Mouse (Mus musculus): Measurements from ENCODE around the gene Gna12. TPM values are rescaled to one million over a fixed set of nuclear protein-coding genes. Genes with fewer than 3 reads are reported as not detected.

Gene Gna12
- polyA plus RNA-seq, 1 experiment = 122 TPM

DNA sequence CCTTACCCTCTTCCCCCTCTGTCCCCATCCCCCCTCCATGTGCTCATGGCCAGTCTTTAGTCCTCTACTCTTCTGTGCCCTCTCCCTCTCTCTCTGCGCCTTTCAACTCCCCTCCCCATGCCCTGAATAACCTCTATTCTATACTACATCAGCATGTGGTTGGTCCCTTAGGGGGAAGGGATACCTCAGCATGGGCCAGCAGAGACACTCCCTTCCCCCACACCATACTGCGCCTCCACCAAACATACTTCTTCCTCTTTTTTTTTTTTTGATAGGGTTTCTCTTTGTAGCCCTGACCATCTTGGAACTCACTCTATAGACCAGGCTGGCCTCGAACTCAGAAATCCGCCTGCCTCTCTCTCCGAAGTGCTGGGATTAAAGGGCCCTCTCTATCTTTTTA lies 15.8 kb downstream of the Gna12 start:
- DNase-seq (ENCODE audit: low read depth) = no peak
- TF ChIP-seq POLR2A (IDR thresholded peaks at IDR 0.05; ENCODE audit: borderline replicate concordance, extremely low read depth, insufficient read depth, insufficient read length, poor library complexity, severe bottlenecking) (no peak), CTCF (IDR thresholded peaks at IDR 0.05; ENCODE audit: borderline replicate concordance, extremely low read depth, insufficient read depth, insufficient read length) (no peak)

DNA sequence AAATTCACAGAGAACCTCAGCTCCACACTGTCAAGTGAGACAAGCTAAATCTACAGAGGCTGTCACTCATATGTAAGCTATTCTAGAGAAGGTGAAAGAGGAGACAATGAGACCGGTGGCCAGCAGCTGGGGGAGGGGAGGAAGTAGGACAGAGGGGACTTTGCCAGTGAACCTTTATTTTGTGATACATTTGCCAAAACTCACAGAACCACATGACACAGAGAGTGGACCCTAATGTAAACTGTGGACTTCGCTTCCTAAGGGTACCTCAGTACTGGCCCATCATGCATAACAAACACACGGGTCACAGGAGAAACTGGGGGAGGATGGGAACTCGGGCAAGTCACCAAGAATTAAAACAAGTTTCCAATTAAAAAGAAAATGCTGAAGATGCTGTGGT lies 17.5 kb downstream of the Gna12 start:
- DNase-seq (ENCODE audit: low read depth) = no peak
- TF ChIP-seq POLR2A (IDR thresholded peaks at IDR 0.05; ENCODE audit: borderline replicate concordance, extremely low read depth, insufficient read depth, insufficient read length, poor library complexity, severe bottlenecking) (no peak), CTCF (IDR thresholded peaks at IDR 0.05; ENCODE audit: borderline replicate concordance, extremely low read depth, insufficient read depth, insufficient read length) (no peak)

DNA sequence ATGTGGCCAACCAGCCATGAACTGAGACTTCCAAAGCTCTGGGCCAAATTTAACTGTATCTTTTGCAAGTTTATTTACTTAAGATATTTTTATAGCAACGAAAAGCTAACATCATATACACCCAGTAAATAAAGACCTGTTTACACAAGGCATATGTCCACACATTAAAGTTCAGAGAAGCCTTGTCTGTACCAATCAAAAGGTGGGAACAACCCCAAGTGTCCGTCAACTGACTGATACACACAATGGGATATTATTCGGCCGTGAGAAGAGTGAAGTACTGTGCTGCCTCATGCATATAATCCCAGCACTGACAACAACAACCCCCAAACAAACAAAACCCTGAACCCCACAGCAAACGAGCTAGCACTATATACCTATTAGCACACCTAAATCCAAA lies 18.2 kb downstream of the Gna12 start:
- TF ChIP-seq CTCF (IDR thresholded peaks at IDR 0.05; ENCODE audit: borderline replicate concordance, extremely low read depth, insufficient read depth, insufficient read length) = no peak
- DNase-seq (ENCODE audit: low read depth) = no peak

DNA sequence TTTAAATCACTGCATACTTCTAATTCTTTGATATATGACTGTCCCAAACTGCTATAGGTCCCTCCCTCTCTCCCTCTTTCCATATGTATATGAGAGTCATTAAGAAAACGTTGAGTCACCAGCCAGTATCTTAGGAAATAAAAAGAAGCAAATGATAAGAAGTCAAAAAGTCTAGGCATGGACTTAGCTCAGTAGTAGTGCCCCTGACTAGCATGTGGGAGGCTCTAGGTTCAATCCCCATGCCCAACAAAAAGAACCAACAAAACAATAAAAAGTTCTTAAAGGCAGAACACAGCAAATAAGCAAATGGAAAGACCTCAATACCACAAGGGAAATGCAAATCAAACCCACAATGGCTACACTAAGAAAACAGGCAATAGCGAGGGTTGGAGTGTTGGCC lies 18.8 kb downstream of the Gna12 start:
- TF ChIP-seq CTCF (IDR thresholded peaks at IDR 0.05; ENCODE audit: borderline replicate concordance, extremely low read depth, insufficient read depth, insufficient read length) (no peak), POLR2A (IDR thresholded peaks at IDR 0.05; ENCODE audit: borderline replicate concordance, extremely low read depth, insufficient read depth, insufficient read length, poor library complexity, severe bottlenecking) (no peak)
- no peak for DNase-seq (ENCODE audit: low read depth)

DNA sequence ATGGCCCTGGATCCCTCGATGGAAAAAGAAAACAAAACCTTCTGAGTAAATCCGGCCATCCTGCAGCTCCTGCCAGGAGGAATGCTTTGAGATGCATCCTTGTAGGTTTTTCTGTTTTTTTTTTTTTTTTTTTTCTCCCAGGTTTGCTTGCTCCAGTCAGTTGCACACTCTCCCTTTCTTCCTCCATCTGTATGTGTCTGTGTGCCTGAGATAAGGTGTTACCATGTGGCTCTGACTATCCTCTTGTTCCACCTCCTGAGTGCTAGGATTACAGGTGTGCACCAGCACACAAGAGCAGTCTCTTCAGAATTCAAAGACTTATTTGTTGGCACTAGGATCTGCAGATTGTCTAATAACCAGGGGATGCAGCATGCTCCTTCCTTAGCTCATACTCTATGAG lies 23.3 kb downstream of the Gna12 start:
- no peak for DNase-seq (ENCODE audit: low read depth)

DNA sequence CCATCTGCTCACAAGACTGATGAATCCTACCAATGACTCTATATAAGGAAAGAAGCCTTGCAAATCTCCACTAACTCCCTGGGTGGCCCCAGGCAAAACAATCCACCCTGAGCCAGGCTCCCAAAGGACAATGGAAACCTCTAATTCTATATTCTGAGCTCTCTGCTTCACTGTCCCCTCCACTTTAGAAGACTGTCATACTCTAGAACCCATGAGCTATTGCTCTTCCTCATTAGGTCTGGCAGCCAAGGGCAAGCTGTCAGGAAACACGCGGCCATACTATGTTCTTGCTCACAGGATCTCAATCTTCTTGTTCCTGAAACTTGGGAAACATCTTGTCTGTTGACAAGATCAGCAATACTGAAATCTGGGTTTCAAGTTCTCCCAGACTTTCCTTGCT lies 24.0 kb downstream of the Gna12 start:
- TF ChIP-seq POLR2A (IDR thresholded peaks at IDR 0.05; ENCODE audit: borderline replicate concordance, extremely low read depth, insufficient read depth, insufficient read length, poor library complexity, severe bottlenecking) = no peak
- TF ChIP-seq CTCF (IDR thresholded peaks at IDR 0.05; ENCODE audit: borderline replicate concordance, extremely low read depth, insufficient read depth, insufficient read length) = no peak
- DNase-seq (ENCODE audit: low read depth) = no peak

More for the DNA sequence above, 23.3 kb downstream of the Gna12 start:
- TF ChIP-seq CTCF (IDR thresholded peaks at IDR 0.05; ENCODE audit: borderline replicate concordance, extremely low read depth, insufficient read depth, insufficient read length) (no peak), POLR2A (IDR thresholded peaks at IDR 0.05; ENCODE audit: borderline replicate concordance, extremely low read depth, insufficient read depth, insufficient read length, poor library complexity, severe bottlenecking) (no peak)

DNA sequence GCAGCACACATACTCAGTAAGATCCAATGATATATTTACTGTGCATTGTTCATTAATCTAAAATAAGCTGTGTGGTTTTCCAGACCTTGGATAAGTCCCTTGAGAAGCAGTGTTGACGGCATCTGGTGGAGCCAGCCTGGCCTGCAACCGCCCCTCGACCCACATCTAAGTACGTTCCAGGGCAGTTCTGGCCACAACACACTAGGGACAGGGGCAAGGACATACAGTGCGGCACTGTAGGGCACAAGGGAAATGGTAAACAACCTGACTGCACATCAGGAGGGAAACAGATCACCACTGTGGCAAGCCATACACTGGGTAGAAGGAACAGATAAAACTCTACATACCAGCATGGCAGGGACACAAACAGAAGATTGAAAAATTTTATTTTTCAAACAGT lies 28.4 kb downstream of the Gna12 start:
- no peak for DNase-seq (ENCODE audit: low read depth)
- TF ChIP-seq CTCF (IDR thresholded peaks at IDR 0.05; ENCODE audit: borderline replicate concordance, extremely low read depth, insufficient read depth, insufficient read length) = no peak
- no peak for TF ChIP-seq POLR2A (IDR thresholded peaks at IDR 0.05; ENCODE audit: borderline replicate concordance, extremely low read depth, insufficient read depth, insufficient read length, poor library complexity, severe bottlenecking)

DNA sequence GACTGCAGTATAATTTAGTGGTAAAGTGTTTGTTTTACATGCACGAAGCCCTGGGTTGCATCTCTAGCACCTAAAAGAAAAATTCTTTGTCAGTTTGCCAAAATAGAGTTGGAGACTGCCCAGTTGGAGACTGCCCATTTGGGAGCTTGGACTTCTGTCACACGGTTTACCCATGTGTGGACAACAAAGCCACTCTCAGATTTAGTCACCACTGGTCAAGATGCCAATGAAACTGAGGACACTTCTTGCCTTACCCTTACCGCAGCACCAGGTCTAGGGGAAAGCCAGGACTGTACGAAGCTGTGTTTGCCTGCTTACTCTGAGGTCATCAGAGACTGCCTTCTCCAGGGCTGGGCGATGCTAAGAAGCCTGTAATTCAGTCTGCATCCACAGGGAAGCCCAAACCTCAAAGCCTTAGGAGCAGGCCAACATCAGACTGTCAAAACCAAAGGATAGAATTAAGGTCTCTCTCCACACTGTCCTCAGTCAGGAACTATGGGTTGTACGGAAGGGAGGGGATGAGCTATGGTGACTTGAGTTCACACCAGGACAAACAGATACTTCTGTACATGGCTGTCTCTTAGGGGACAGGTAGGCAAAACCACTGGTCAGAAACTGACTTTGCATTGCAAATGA lies 29.8 kb downstream of the Gna12 start:
- DNase-seq (ENCODE audit: low read depth) = no peak
- TF ChIP-seq POLR2A (IDR thresholded peaks at IDR 0.05; ENCODE audit: borderline replicate concordance, extremely low read depth, insufficient read depth, insufficient read length, poor library complexity, severe bottlenecking) (no peak), CTCF (IDR thresholded peaks at IDR 0.05; ENCODE audit: borderline replicate concordance, extremely low read depth, insufficient read depth, insufficient read length) (no peak)

DNA sequence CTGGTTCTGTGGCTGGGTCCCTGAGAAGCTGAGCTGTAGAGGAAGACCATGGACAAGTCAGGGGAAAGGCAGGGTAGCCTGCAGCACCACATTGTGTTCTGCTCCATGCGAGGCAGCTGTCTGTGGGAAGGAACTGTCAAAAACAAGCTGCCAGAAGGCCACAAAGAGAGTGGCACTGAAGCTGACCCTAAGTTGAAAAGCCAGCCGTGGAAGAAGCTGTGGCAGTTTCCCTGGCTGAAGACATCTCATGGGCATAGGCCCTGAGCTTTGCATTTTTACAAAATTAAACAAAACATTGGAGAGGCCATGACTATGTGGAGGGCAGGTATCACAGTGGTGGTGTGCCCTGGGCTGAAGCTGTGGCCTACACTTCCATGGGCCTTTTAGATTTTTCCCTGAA lies 31.0 kb downstream of the Gna12 start:
- no peak for TF ChIP-seq CTCF (IDR thresholded peaks at IDR 0.05; ENCODE audit: borderline replicate concordance, extremely low read depth, insufficient read depth, insufficient read length)
- TF ChIP-seq POLR2A (IDR thresholded peaks at IDR 0.05; ENCODE audit: borderline replicate concordance, extremely low read depth, insufficient read depth, insufficient read length, poor library complexity, severe bottlenecking) = no peak
- DNase-seq (ENCODE audit: low read depth) = no peak

DNA sequence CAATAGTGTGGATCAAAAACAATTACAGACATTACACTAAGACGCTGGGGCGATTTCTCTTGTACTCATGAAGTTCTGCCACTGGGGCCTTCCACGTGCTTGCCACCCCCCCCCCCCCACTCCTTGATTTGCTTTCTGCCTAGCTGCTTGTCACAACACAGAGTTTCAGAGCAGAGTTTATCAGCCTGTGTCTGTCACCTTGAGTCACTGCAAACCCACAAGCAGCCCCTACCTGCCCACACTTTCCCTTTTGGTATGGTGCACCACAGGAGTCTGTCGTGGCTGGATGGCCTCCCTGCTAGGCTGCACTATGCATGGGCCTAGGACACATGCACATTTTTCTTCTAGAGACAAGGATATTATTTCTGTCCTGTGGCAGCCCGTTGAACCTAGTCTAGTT lies 31.5 kb downstream of the Gna12 start:
- no peak for DNase-seq (ENCODE audit: low read depth)

DNA sequence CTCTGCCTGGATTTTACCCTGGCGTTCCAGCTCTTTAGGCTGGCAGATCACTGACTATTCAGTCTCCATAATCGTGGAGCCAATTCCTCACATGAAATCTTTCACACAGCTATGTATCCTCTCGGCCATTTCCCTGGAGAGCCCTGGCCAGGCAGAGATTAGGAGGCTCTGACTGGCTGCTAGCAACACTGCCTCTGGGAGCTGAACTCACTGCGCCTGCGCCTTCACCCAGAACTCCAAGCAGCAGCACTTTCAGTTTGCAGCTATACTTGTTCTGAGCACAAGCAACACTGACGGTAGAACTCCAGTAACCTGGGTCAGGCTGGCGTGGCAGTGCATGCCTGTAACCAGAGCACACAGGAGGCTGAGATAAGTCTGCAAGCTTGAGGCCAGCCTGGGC lies 32.1 kb downstream of the Gna12 start:
- TF ChIP-seq POLR2A (IDR thresholded peaks at IDR 0.05; ENCODE audit: borderline replicate concordance, extremely low read depth, insufficient read depth, insufficient read length, poor library complexity, severe bottlenecking) (no peak), CTCF (IDR thresholded peaks at IDR 0.05; ENCODE audit: borderline replicate concordance, extremely low read depth, insufficient read depth, insufficient read length) (no peak)
- peak; percentile 46 for DNase-seq (ENCODE audit: low read depth)

More for the DNA sequence above, 31.5 kb downstream of the Gna12 start:
- TF ChIP-seq POLR2A (IDR thresholded peaks at IDR 0.05; ENCODE audit: borderline replicate concordance, extremely low read depth, insufficient read depth, insufficient read length, poor library complexity, severe bottlenecking) (no peak), CTCF (IDR thresholded peaks at IDR 0.05; ENCODE audit: borderline replicate concordance, extremely low read depth, insufficient read depth, insufficient read length) (no peak)

DNA sequence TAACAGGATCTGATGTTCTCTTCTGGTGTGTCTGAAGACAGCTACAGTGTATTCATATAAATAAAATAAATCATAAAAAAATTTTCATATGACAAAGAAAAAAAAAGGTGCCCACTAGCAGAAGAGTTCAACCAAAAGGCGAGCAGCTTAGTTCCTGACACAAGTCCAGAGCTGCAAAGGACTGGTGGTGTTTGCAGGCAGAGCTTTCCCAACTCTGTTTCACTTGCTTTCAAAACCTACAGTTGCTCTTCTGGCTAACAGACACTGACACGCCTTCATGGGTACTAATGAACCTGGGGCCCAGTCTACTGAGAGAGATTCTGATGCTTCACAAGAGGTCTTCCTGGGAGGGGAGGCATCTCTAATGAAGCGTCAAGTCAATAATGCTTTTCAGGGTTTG lies 34.2 kb downstream of the Gna12 start:
- TF ChIP-seq CTCF (IDR thresholded peaks at IDR 0.05; ENCODE audit: borderline replicate concordance, extremely low read depth, insufficient read depth, insufficient read length) (no peak), POLR2A (IDR thresholded peaks at IDR 0.05; ENCODE audit: borderline replicate concordance, extremely low read depth, insufficient read depth, insufficient read length, poor library complexity, severe bottlenecking) (no peak)
- DNase-seq (ENCODE audit: low read depth) = no peak
